Mouse (Mus musculus) kidney, embryonic 14.5 days (tissue): ENCODE results near the gene Dmgdh. TPM values are rescaled to one million over a fixed set of nuclear protein-coding genes. Genes with fewer than 3 reads are reported as not detected.

Experiments
- ATAC-seq: fragments of 200-750 bp; cut with Nextera tagmentation; 2 replicates; pipeline ENCODE4 v1.8.0; 2017; ENCODE audit warnings: moderate number of reproducible peaks, mild to moderate bottlenecking, moderate TSS enrichment, moderate library complexity; ENCODE audit not compliant: low FRiP score, low TSS enrichment
- H3K27ac ChIP-seq: fragments of 300-500 bp; sonication (generic); 2 replicates; pipeline ENCODE4 v1.5.1; 2014; ENCODE audit warnings: low read depth, mild to moderate bottlenecking, low read length, moderate library complexity, mixed read lengths
- H3K27me3 ChIP-seq: fragments of 300-500 bp; sonication (generic); 2 replicates; pipeline ENCODE4 v1.6.1; 2014; ENCODE audit warnings: mild to moderate bottlenecking, low read length; ENCODE audit not compliant: control insufficient read depth, insufficient read depth
- H3K36me3 ChIP-seq: fragments of 300-500 bp; sonication (generic); 2 replicates; pipeline ENCODE4 v1.6.1; 2014; ENCODE audit warnings: low read length, mixed read lengths; ENCODE audit not compliant: control insufficient read depth, insufficient read depth
- H3K4me1 ChIP-seq: fragments of 300-500 bp; sonication (generic); 2 replicates; pipeline ENCODE4 v1.6.1; 2014; ENCODE audit warnings: low read length, mixed read lengths; ENCODE audit not compliant: control insufficient read depth, insufficient read depth
- H3K4me2 ChIP-seq: fragments of 300-500 bp; sonication (generic); replicated peaks from 2 replicates; pipeline ENCODE4 v1.6.1; 2014; ENCODE audit warnings: low read depth, mild to moderate bottlenecking, low read length
- H3K4me3 ChIP-seq: fragments of 300-500 bp; sonication (generic); 2 replicates; pipeline ENCODE4 v1.5.1; 2014; ENCODE audit warnings: mild to moderate bottlenecking, low read length
- H3K9ac ChIP-seq: fragments of 300-500 bp; sonication (generic); 2 replicates; pipeline ENCODE4 v1.6.1; 2014; ENCODE audit warnings: low read depth, mild to moderate bottlenecking, low read length, moderate library complexity
- H3K9me3 ChIP-seq: fragments of 300-500 bp; sonication (generic); 2 replicates; pipeline ENCODE4 v1.6.1; 2016; ENCODE audit warnings: low read length; ENCODE audit not compliant: control insufficient read depth
- WGBS: fragments of 180-500 bp; shearing (Covaris S2); extraction: QIAGEN DNeasy Blood & Tissue Kit; methylation state at CpG from one replicate; pipeline ENCODE4 v1.1.7; 2014; 5-methylcytosine and 5-hydroxymethylcytosine counted together
- polyA plus RNA-seq: library from polyadenylated mRNA; unstranded; fragments of >200 nt; fragmentation: Nextera tagmentation; extraction: Ambion mirVana; gene quantifications from 2 replicates; pipeline ENCODE4 v1.2.1, GENCODE M21; 2014

The Dmgdh gene
- 0.13 and 0.28 TPM in 2 replicates for polyA plus RNA-seq

GRCm38 (mm10) chr13:93674131-93674561, at the start of gene Dmgdh, which contains the start of gene Bhmt2:
Gene Dmgdh, plus strand, starts transcription at chr13:93674433.
Gene Bhmt2, minus strand, starts transcription at chr13:93674302.
- H3K9me3 ChIP-seq = no peaks in the 10 kb centered on the region
- peaks cover 11% of the 10 kb centered on the region; the same call in 1 of the 2 replicates for H3K27me3 ChIP-seq
- ATAC-seq = peak; percentile 75; the same call in 1 of the 2 replicates
- H3K9ac ChIP-seq = peak within 1 kb of the TSS; percentile 7; the same call in 1 of the 2 replicates
- H3K4me3 ChIP-seq = peak within 1 kb of the TSS; percentile 23
- peak within 1 kb of the TSS; percentile 35 for H3K4me2 ChIP-seq
- no peaks in the 10 kb centered on the region for H3K36me3 ChIP-seq
- H3K4me1 ChIP-seq = no peaks in the 10 kb centered on the region; the same call in 1 of the 2 replicates
- WGBS = 9% methylated on average over 30 of the region's 31 CpGs
- H3K27ac ChIP-seq = no peak within 1 kb of the TSS

GRCm38 (mm10) chr13:93628861-93629260, 45.4 kb upstream of the Dmgdh start:
- H3K36me3 ChIP-seq = no peaks in the 10 kb centered on the region
- no peak overlapping the region for H3K9ac ChIP-seq
- ATAC-seq = no peak
- H3K4me1 ChIP-seq = 0 out of 2 replicates have a peak, but pooled peaks cover 3% of the 10 kb centered on the region
- no peak overlapping the region for H3K4me2 ChIP-seq
- H3K27me3 ChIP-seq = no peaks in the 10 kb centered on the region
- H3K9me3 ChIP-seq = no peaks in the 10 kb centered on the region
- WGBS = 10% methylated on average over 6 of the region's 6 CpGs
- H3K27ac ChIP-seq = no peak overlapping the region; the same call in 1 of the 2 replicates
- H3K4me3 ChIP-seq = no peak overlapping the region

GRCm38 (mm10) chr13:93630941-93631705, 43.1 kb upstream of the Dmgdh start:
- Histone ChIP-seq H3K4me3 (no peak overlapping the region), H3K9me3 (no peaks in the 10 kb centered on the region), H3K9ac (no peak overlapping the region), H3K4me1 (0 out of 2 replicates have a peak, but pooled peaks cover 3% of the 10 kb centered on the region), H3K36me3 (no peaks in the 10 kb centered on the region), H3K27me3 (no peaks in the 10 kb centered on the region), H3K4me2 (no peak overlapping the region), H3K27ac (no peak overlapping the region)
- ATAC-seq = no peak
- 76% methylated on average over 10 of the region's 10 CpGs for WGBS

GRCm38 (mm10) chr13:93632927-93633326, 41.3 kb upstream of the Dmgdh start:
- Histone ChIP-seq H3K4me3 (no peak overlapping the region), H3K4me2 (no peak overlapping the region), H3K36me3 (no peaks in the 10 kb centered on the region), H3K9ac (no peak overlapping the region), H3K27ac (no peak overlapping the region), H3K4me1 (0 out of 2 replicates have a peak, but pooled peaks cover 3% of the 10 kb centered on the region), H3K27me3 (no peaks in the 10 kb centered on the region), H3K9me3 (no peaks in the 10 kb centered on the region)
- no peak for ATAC-seq
- 80% methylated on average over 5 of the region's 5 CpGs for whole genome bisulfite sequencing

GRCm38 (mm10) chr13:93636561-93636960, 37.7 kb upstream of the Dmgdh start:
- Histone ChIP-seq H3K27me3 (no peaks in the 10 kb centered on the region), H3K4me1 (no peaks in the 10 kb centered on the region), H3K9me3 (no peaks in the 10 kb centered on the region), H3K4me2 (no peak overlapping the region), H3K27ac (no peak overlapping the region), H3K9ac (no peak overlapping the region), H3K36me3 (no peaks in the 10 kb centered on the region), H3K4me3 (no peak overlapping the region)
- WGBS = 71% methylated on average over 1 of the region's 1 CpGs
- ATAC-seq = no peak

GRCm38 (mm10) chr13:93637282-93638245, 36.7 kb upstream of the Dmgdh start, which contains the start of gene Bhmt:
Gene Bhmt, minus strand, starts transcription at chr13:93637961.
- H3K4me3 ChIP-seq = no peak within 1 kb of the TSS
- H3K27ac ChIP-seq = no peak within 1 kb of the TSS
- H3K36me3 ChIP-seq = no peaks in the 10 kb centered on the region
- 66% methylated on average over 19 of the region's 19 CpGs for WGBS
- no peaks in the 10 kb centered on the region for H3K9me3 ChIP-seq
- no peak for ATAC-seq
- H3K4me1 ChIP-seq = no peaks in the 10 kb centered on the region
- no peaks in the 10 kb centered on the region for H3K27me3 ChIP-seq
- no peak within 1 kb of the TSS for H3K9ac ChIP-seq
- no peak within 1 kb of the TSS for H3K4me2 ChIP-seq

GRCm38 (mm10) chr13:93639636-93640035, 34.6 kb upstream of the Dmgdh start:
- no peak for ATAC-seq

GRCm38 (mm10) chr13:93648387-93649130, 25.7 kb upstream of the Dmgdh start:
- no peaks in the 10 kb centered on the region for H3K4me1 ChIP-seq

More at GRCm38 (mm10) chr13:93639636-93640035, 34.6 kb upstream of the Dmgdh start:
- 65% methylated on average over 4 of the region's 4 CpGs for WGBS
- Histone ChIP-seq H3K27ac (no peak overlapping the region), H3K4me1 (no peaks in the 10 kb centered on the region), H3K9me3 (no peaks in the 10 kb centered on the region), H3K4me3 (no peak overlapping the region), H3K9ac (no peak overlapping the region), H3K36me3 (no peaks in the 10 kb centered on the region), H3K4me2 (no peak overlapping the region), H3K27me3 (no peaks in the 10 kb centered on the region)

More at GRCm38 (mm10) chr13:93648387-93649130, 25.7 kb upstream of the Dmgdh start:
- 78% methylated on average over 7 of the region's 7 CpGs for WGBS
- no peak overlapping the region for H3K4me2 ChIP-seq
- no peak for ATAC-seq
- H3K9me3 ChIP-seq = no peaks in the 10 kb centered on the region
- H3K27ac ChIP-seq = no peak overlapping the region
- no peaks in the 10 kb centered on the region for H3K27me3 ChIP-seq
- H3K9ac ChIP-seq = no peak overlapping the region
- H3K4me3 ChIP-seq = no peak overlapping the region
- no peaks in the 10 kb centered on the region for H3K36me3 ChIP-seq
